Mouse (Mus musculus) midbrain, embryonic 16.5 days (tissue): Measurements from ENCODE around the gene Nos1. TPM values are rescaled to one million over a fixed set of nuclear protein-coding genes. Genes with fewer than 3 reads are reported as not detected.
A peak's percentile ranks its signal among the peaks of the same experiment; 100 is the strongest.

Experiments used
- ATAC-seq: fragments of 200-750 bp; cut with Nextera tagmentation; 2 replicates; pipeline ENCODE4 v1.8.0; 2017; ENCODE audit warnings: moderate TSS enrichment
- H3K27ac ChIP-seq: fragments of 300-500 bp; sonication (generic); 2 replicates; pipeline ENCODE4 v1.5.1; 2014; ENCODE audit warnings: mild to moderate bottlenecking, low read length, mixed read lengths
- H3K27me3 ChIP-seq: fragments of 300-500 bp; sonication (generic); 2 replicates; pipeline ENCODE4 v1.6.1; 2014; ENCODE audit warnings: low read depth, low read length, mixed read lengths; ENCODE audit not compliant: control insufficient read depth, insufficient read depth
- H3K36me3 ChIP-seq: fragments of 300-500 bp; sonication (generic); 2 replicates; pipeline ENCODE4 v1.6.1; 2014; ENCODE audit warnings: mild to moderate bottlenecking, low read length, moderate library complexity, mixed read lengths; ENCODE audit not compliant: control insufficient read depth, insufficient read depth
- H3K4me1 ChIP-seq: fragments of 300-500 bp; sonication (generic); 2 replicates; pipeline ENCODE4 v1.6.1; 2014; ENCODE audit warnings: mild to moderate bottlenecking, low read length, mixed read lengths; ENCODE audit not compliant: control insufficient read depth, insufficient read depth
- H3K4me2 ChIP-seq: fragments of 300-500 bp; sonication (generic); 2 replicates; pipeline ENCODE4 v1.6.1; 2014; ENCODE audit warnings: mild to moderate bottlenecking, low read length, mixed read lengths
- H3K4me3 ChIP-seq: fragments of 300-500 bp; sonication (generic); 2 replicates; pipeline ENCODE4 v1.5.1; 2014; ENCODE audit warnings: low read depth, mild to moderate bottlenecking, low read length, moderate library complexity, mixed read lengths
- H3K9ac ChIP-seq: fragments of 300-500 bp; sonication (generic); 2 replicates; pipeline ENCODE4 v1.6.1; 2014; ENCODE audit warnings: low read depth, low read length, mixed read lengths
- H3K9me3 ChIP-seq: fragments of 300-500 bp; sonication (generic); replicated peaks from 2 replicates; pipeline ENCODE4 v1.6.1; 2014; ENCODE audit warnings: mild to moderate bottlenecking, low read length, mixed read lengths; ENCODE audit not compliant: control insufficient read depth, poor library complexity, severe bottlenecking
- WGBS: fragments of 180-500 bp; shearing (Covaris S2); extraction: QIAGEN DNeasy Blood & Tissue Kit; methylation state at CpG from one replicate; pipeline ENCODE4 v1.1.7; 2014; 5-methylcytosine and 5-hydroxymethylcytosine counted together
- polyA plus RNA-seq: library from polyadenylated mRNA; unstranded; fragments of >200 nt; fragmentation: Nextera tagmentation; extraction: Ambion mirVana; gene quantifications from 2 replicates; pipeline ENCODE4 v1.2.1, GENCODE M21; 2015

Nos1 gene
- polyA plus RNA-seq, 1 experiment from 2014 or later = 3.0 TPM

- 41% methylated on average over 10 of the region's 10 CpGs for WGBS
- no peak for ATAC-seq
- Histone ChIP-seq H3K9ac (no peak overlapping the region), H3K36me3 (peaks cover 43% of the 10 kb centered on the region), H3K27me3 (no peaks in the 10 kb centered on the region), H3K4me1 (no peaks in the 10 kb centered on the region), H3K4me2 (no peak overlapping the region), H3K9me3 (no peaks in the 10 kb centered on the region), H3K27ac (no peak overlapping the region), H3K4me3 (no peak overlapping the region)
Observed at GRCm38 (mm10) chr5:117997434-117997970, 216.7 kb downstream of the Nos1 start.

DNA sequence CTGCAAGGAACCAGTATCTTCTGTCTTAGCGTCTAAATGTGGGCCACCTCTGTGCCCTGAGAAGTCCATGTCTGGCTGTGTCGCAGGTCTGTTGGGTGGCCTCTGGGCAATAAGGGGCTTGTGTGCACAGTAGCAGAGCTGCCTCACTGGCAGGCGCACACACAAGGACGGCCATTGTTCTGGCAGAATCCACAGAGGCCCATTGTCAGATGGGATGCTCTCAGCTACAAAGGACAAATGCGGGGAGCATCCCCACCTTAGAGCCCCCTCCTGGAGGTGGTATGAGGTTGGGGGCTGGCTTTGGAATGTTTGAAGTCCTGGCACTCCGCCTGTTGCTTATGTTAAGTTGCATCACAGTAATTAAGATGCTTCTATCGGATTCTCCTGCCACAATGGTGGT is 218.2 kb downstream of the Nos1 start:
- Histone ChIP-seq H3K4me3 (no peak overlapping the region), H3K4me2 (no peak overlapping the region), H3K27me3 (no peaks in the 10 kb centered on the region), H3K4me1 (no peaks in the 10 kb centered on the region), H3K9me3 (no peaks in the 10 kb centered on the region), H3K27ac (no peak overlapping the region), H3K9ac (no peak overlapping the region), H3K36me3 (peaks cover 50% of the 10 kb centered on the region)
- 79% methylated on average over 7 of the region's 7 CpGs for WGBS
- no peak for ATAC-seq

DNA sequence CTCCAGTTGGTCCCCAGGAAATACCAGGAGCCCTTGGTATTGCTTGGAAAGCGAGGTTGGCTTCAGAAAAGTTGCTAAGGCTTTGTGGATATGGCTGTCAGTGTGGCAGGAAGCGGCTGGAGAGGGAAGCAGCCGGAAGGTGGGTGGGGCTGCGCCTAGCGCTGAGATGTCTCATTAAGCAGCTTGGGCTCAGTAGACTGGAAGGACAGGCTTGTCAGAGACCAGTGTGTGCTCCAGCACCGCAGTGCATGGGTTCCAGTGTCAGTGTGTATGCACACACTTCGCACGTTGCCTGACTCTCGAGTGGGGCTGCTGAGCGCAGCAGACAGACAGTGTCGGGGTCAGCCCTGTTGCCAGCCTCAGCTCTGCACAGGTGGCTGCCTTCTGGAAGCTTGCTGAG is 218.8 kb downstream of the Nos1 start:
- no peak for ATAC-seq
- WGBS = 82% methylated on average over 11 of the region's 11 CpGs
- no peak overlapping the region for H3K4me2 ChIP-seq
- no peak overlapping the region for H3K4me3 ChIP-seq
- no peaks in the 10 kb centered on the region for H3K4me1 ChIP-seq
- peaks cover 46% of the 10 kb centered on the region for H3K36me3 ChIP-seq
- no peaks in the 10 kb centered on the region for H3K27me3 ChIP-seq
- no peak overlapping the region for H3K27ac ChIP-seq
- no peak overlapping the region for H3K9ac ChIP-seq
- H3K9me3 ChIP-seq = no peaks in the 10 kb centered on the region

- Histone ChIP-seq H3K4me2 (no peak overlapping the region), H3K27ac (no peak overlapping the region), H3K36me3 (peaks cover 42% of the 10 kb centered on the region), H3K4me1 (no peaks in the 10 kb centered on the region), H3K4me3 (no peak overlapping the region), H3K27me3 (no peaks in the 10 kb centered on the region), H3K9me3 (no peaks in the 10 kb centered on the region), H3K9ac (no peak overlapping the region)
- ATAC-seq = peak; percentile 30; the same call in 1 of the 2 replicates
- WGBS = 30% methylated on average over 9 of the region's 9 CpGs
Observed at GRCm38 (mm10) chr5:118002059-118002458, 221.2 kb downstream of the Nos1 start.

- Histone ChIP-seq H3K27ac (no peak overlapping the region), H3K4me1 (no peaks in the 10 kb centered on the region), H3K27me3 (no peaks in the 10 kb centered on the region), H3K4me3 (no peak overlapping the region), H3K4me2 (no peak overlapping the region), H3K36me3 (peaks cover 49% of the 10 kb centered on the region), H3K9ac (no peak overlapping the region), H3K9me3 (no peaks in the 10 kb centered on the region)
- ATAC-seq = no peak
- 80% methylated on average over 8 of the region's 8 CpGs for WGBS
Observed at GRCm38 (mm10) chr5:118004619-118005018, 223.8 kb downstream of the Nos1 start.

- no peak overlapping the region for H3K9ac ChIP-seq
- no peak overlapping the region for H3K4me3 ChIP-seq
- no peak overlapping the region for H3K27ac ChIP-seq
- WGBS = 95% methylated on average over 1 of the region's 1 CpGs
- no peak for ATAC-seq
- no peaks in the 10 kb centered on the region for H3K4me1 ChIP-seq
- no peaks in the 10 kb centered on the region for H3K9me3 ChIP-seq
- peaks cover 48% of the 10 kb centered on the region for H3K36me3 ChIP-seq
- no peaks in the 10 kb centered on the region for H3K27me3 ChIP-seq
- no peak overlapping the region for H3K4me2 ChIP-seq
Observed at GRCm38 (mm10) chr5:118005728-118006127, 224.9 kb downstream of the Nos1 start.

DNA sequence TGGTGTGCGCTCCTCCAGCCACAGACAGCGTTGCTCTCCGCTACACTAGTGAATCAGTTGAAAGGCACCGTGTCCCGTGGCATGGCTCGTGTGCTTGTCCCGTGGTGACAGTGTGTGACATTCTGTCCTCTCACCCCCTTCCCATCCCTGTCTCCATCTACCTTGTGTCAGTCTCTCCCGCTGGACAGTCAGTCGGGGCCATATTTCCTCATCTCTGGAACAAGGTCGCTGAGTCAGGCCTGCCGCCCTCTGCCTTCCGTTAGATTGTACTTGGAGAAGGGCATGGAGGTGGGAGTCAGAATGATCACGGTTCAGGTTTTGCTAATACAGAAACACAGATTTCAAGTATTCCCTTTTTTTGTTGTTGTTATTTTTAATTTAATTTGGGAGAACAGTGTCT is 227.5 kb downstream of the Nos1 start:
- no peak overlapping the region for H3K9ac ChIP-seq
- no peaks in the 10 kb centered on the region for H3K4me1 ChIP-seq
- no peaks in the 10 kb centered on the region for H3K9me3 ChIP-seq
- 97% methylated on average over 13 of the region's 13 CpGs for WGBS
- ATAC-seq = no peak
- H3K27ac ChIP-seq = no peak overlapping the region
- H3K27me3 ChIP-seq = no peaks in the 10 kb centered on the region
- H3K4me3 ChIP-seq = no peak overlapping the region
- H3K4me2 ChIP-seq = no peak overlapping the region
- H3K36me3 ChIP-seq = peaks cover 33% of the 10 kb centered on the region

Other genes starting within 250 kb of the Nos1 start
- 173 and 181 TPM in 2 replicates for gene Fbxo21, start 195.7 kb downstream of the Nos1 start, polyA plus RNA-seq
- 6.8 and 23.7 TPM in 2 replicates for gene Tesc, start 246.7 kb downstream of the Nos1 start, polyA plus RNA-seq